Mouse (Mus musculus): ENCODE results near the gene Kctd4. TPM values are rescaled to one million over a fixed set of nuclear protein-coding genes. Genes with fewer than 3 reads are reported as not detected.

Kctd4 gene
- polyA plus RNA-seq, 1 experiment, result not detected

DNA sequence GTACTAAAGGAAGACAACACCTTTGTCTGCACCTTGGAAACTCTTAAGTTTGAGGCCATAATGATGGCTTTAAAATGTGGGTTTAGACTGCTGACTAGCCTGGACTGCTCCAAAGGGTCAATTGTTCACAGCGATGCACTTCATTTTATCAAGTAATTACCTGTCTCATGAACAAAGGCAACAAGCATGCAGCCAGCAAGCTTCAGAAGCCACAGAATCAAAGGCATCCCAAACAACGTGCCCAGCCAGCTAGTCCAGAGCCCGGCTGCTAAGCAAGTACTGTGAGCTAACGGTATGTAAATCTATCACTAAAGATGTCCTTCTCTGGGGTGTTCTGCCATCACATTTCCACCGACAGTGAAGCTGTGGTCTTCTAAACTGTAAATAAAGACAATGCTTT lies 8.4 kb downstream of the Kctd4 start:
- DNase-seq (ENCODE audit: low read depth in 1 of 2, low spot score in 2 of 2), result no peak
- no peaks in the 10 kb centered on the region for H3K27me3 ChIP-seq (ENCODE audit: control insufficient read depth, insufficient read depth, low read length)
- no peaks in the 10 kb centered on the region for H3K36me3 ChIP-seq (ENCODE audit: control insufficient read depth, insufficient read depth, low read length)
- H3K4me1 ChIP-seq (ENCODE audit: control insufficient read depth, insufficient read depth, insufficient read length), result no peaks in the 10 kb centered on the region
- TF ChIP-seq CTCF (IDR thresholded peaks at IDR 0.05; ENCODE audit: extremely low read depth, insufficient read depth, insufficient read length, insufficient replicate concordance) (no peak), POLR2A (IDR thresholded peaks at IDR 0.05; ENCODE audit: low read depth, low read length) (no peak)
- WGBS, result 94% methylated on average over 5 of the region's 5 CpGs
- H3K27ac ChIP-seq (ENCODE audit: insufficient read depth, low read length), result no peak overlapping the region
- no peak overlapping the region for H3K4me3 ChIP-seq (ENCODE audit: extremely low read depth, insufficient read depth, insufficient read length)

DNA sequence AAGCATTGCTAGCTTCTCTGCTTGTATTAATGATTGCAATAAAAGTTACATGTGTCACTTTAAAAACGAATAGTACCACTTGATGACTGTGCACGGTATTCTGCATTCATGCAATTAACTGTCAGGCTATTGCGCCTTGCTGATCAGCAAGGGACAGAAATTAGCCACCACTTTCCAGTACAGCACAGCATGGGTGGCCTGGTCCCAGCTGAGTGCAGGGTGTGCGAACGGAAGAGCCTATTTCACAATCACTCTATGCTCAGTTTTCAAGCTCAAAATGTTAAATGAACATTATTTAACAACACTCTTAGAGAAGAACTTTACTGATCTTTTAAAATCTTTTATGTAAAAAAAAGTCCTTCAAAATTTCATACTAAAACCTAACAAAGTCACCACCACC lies 9.2 kb downstream of the Kctd4 start:
- WGBS, result 85% methylated on average over 5 of the region's 5 CpGs
- Histone ChIP-seq H3K36me3 (ENCODE audit: control insufficient read depth, insufficient read depth, low read length) (no peaks in the 10 kb centered on the region), H3K27me3 (ENCODE audit: control insufficient read depth, insufficient read depth, low read length) (no peaks in the 10 kb centered on the region), H3K27ac (ENCODE audit: insufficient read depth, low read length) (no peak overlapping the region), H3K4me1 (ENCODE audit: control insufficient read depth, insufficient read depth, insufficient read length) (no peaks in the 10 kb centered on the region), H3K4me3 (ENCODE audit: extremely low read depth, insufficient read depth, insufficient read length) (no peak overlapping the region)
- no peak for DNase-seq (ENCODE audit: low read depth in 1 of 2, low spot score in 2 of 2)
- TF ChIP-seq CTCF (IDR thresholded peaks at IDR 0.05; ENCODE audit: extremely low read depth, insufficient read depth, insufficient read length, insufficient replicate concordance) (no peak), POLR2A (IDR thresholded peaks at IDR 0.05; ENCODE audit: low read depth, low read length) (no peak)

DNA sequence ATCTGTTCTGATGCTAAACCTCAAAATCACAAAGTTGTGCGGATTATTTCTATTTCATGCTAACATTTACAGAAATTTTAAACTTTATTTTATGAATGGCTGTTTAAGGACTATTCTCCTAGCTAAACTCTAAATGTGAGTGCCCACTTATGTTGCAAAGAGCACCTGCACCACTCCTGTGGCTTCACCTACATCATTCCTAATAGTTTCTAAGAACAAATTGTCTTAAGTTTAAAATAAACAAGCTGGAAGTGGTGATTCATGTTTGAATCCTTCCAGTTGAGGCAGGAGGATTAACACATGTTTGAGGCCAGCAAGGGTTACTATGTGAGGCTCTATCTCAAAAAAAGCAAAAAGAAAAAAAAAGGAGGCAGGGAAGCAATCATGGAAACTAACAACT lies 9.6 kb downstream of the Kctd4 start:
- H3K4me3 ChIP-seq (ENCODE audit: extremely low read depth, insufficient read depth, insufficient read length), result no peak overlapping the region
- H3K4me1 ChIP-seq (ENCODE audit: control insufficient read depth, insufficient read depth, insufficient read length), result no peaks in the 10 kb centered on the region
- no peak for DNase-seq (ENCODE audit: low read depth in 1 of 2, low spot score in 2 of 2)
- no peaks in the 10 kb centered on the region for H3K36me3 ChIP-seq (ENCODE audit: control insufficient read depth, insufficient read depth, low read length)
- WGBS, result 94% methylated on average over 1 of the region's 1 CpGs
- no peaks in the 10 kb centered on the region for H3K27me3 ChIP-seq (ENCODE audit: control insufficient read depth, insufficient read depth, low read length)
- H3K27ac ChIP-seq (ENCODE audit: insufficient read depth, low read length), result no peak overlapping the region
- TF ChIP-seq POLR2A (IDR thresholded peaks at IDR 0.05; ENCODE audit: low read depth, low read length), result no peak
- TF ChIP-seq CTCF (IDR thresholded peaks at IDR 0.05; ENCODE audit: extremely low read depth, insufficient read depth, insufficient read length, insufficient replicate concordance), result no peak

DNA sequence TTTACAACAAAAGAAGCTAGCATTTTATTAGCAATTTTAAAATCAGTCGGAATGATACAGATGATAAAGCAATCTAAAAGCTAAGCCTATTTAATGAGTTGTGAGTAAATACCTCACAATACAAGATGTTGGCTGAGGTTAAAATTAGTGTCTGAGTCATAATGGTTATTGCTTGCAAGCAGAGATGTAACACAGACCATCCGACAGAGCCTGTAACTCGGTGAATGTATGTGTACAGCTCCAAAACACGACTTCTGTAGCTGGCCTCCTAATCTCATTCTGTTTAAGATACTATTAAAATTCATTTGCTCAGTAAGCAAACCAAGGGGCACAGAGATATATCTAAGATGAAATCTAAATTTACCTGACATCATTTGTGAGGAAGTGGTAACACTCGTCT lies 12.5 kb downstream of the Kctd4 start:
- Histone ChIP-seq H3K27me3 (ENCODE audit: control insufficient read depth, insufficient read depth, low read length) (no peaks in the 10 kb centered on the region), H3K36me3 (ENCODE audit: control insufficient read depth, insufficient read depth, low read length) (no peaks in the 10 kb centered on the region), H3K27ac (ENCODE audit: insufficient read depth, low read length) (no peak overlapping the region), H3K4me3 (ENCODE audit: extremely low read depth, insufficient read depth, insufficient read length) (no peak overlapping the region), H3K4me1 (ENCODE audit: control insufficient read depth, insufficient read depth, insufficient read length) (no peaks in the 10 kb centered on the region)
- WGBS, result 68% methylated on average over 5 of the region's 5 CpGs
- no peak for DNase-seq (ENCODE audit: low read depth in 1 of 2, low spot score in 2 of 2)
- no peak for TF ChIP-seq POLR2A (IDR thresholded peaks at IDR 0.05; ENCODE audit: low read depth, low read length)
- TF ChIP-seq CTCF (IDR thresholded peaks at IDR 0.05; ENCODE audit: extremely low read depth, insufficient read depth, insufficient read length, insufficient replicate concordance), result no peak

DNA sequence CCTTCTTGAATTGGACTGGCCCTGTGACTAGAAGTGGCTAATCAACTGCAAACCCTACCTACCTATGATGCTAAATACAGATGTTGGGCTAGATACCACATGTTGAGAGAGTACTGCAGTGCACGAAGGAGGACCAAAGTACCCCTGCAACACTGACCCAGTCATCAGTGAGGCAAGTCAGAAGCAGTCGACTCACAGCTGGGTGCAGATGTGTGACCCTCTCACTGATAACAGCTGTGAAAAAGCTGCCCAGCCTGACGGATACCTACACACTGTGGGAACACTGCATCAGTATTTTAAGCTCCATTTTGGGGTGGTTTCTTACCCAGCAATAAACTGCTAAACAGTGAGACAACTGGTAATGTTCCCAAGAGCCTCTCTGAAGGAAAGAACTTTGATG lies 21.3 kb downstream of the Kctd4 start:
- 70% methylated on average over 3 of the region's 3 CpGs for WGBS
- H3K4me3 ChIP-seq (ENCODE audit: extremely low read depth, insufficient read depth, insufficient read length), result no peak overlapping the region

DNA sequence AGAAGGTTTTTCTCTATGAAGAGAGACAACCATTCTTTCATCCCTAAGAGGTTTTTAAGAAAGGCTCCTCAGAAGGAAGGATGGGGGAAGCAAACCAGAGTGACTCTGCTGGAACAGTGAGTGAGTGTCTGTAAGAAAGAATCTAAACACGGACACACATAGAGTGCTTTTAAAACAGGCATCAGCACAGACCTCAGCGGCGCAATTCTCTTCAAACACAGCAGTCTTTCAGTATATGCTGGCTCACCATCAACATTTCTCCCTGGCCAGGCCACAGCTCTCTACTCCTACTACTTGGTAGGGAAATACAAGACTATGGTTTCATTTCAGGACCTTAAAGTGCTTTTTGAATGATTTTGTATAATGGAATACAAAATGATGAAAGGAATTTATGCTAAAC lies 26.4 kb downstream of the Kctd4 start:
- H3K4me1 ChIP-seq (ENCODE audit: control insufficient read depth, insufficient read depth, insufficient read length), result no peaks in the 10 kb centered on the region
- no peak overlapping the region for H3K4me3 ChIP-seq (ENCODE audit: extremely low read depth, insufficient read depth, insufficient read length)
- TF ChIP-seq POLR2A (IDR thresholded peaks at IDR 0.05; ENCODE audit: low read depth, low read length) (no peak), CTCF (IDR thresholded peaks at IDR 0.05; ENCODE audit: extremely low read depth, insufficient read depth, insufficient read length, insufficient replicate concordance) (no peak)
- DNase-seq (ENCODE audit: low read depth in 1 of 2, low spot score in 2 of 2), result no peak
- H3K36me3 ChIP-seq (ENCODE audit: control insufficient read depth, insufficient read depth, low read length), result peaks cover 2% of the 10 kb centered on the region; the same call in 1 of the 2 replicates
- no peaks in the 10 kb centered on the region for H3K27me3 ChIP-seq (ENCODE audit: control insufficient read depth, insufficient read depth, low read length)
- H3K27ac ChIP-seq (ENCODE audit: insufficient read depth, low read length), result no peak overlapping the region
- WGBS, result 96% methylated on average over 3 of the region's 3 CpGs

More for the DNA sequence above, 21.3 kb downstream of the Kctd4 start:
- Histone ChIP-seq H3K4me1 (ENCODE audit: control insufficient read depth, insufficient read depth, insufficient read length) (no peaks in the 10 kb centered on the region), H3K27ac (ENCODE audit: insufficient read depth, low read length) (no peak overlapping the region), H3K27me3 (ENCODE audit: control insufficient read depth, insufficient read depth, low read length) (no peaks in the 10 kb centered on the region), H3K36me3 (ENCODE audit: control insufficient read depth, insufficient read depth, low read length) (no peaks in the 10 kb centered on the region)
- no peak for TF ChIP-seq POLR2A (IDR thresholded peaks at IDR 0.05; ENCODE audit: low read depth, low read length)
- TF ChIP-seq CTCF (IDR thresholded peaks at IDR 0.05; ENCODE audit: extremely low read depth, insufficient read depth, insufficient read length, insufficient replicate concordance), result no peak
- no peak for DNase-seq (ENCODE audit: low read depth in 1 of 2, low spot score in 2 of 2)

DNA sequence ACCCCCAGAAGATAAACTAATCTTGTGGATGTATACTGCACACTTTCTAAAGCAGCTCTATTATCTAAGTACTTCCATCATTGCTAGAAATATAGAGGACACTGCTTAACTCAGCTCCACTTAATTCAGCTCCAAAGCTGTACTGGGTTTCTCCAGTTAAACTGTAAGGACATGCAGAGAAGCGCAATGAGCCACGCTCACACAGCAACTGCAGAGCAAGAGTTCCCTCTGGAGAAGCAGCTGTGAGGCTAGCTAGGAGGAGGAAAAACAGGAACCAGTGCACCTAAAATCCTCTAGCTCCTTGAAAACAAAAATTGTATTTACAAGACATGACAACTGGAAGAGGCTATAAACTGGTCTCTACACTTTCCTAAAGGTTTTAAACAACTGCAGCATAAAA lies 29.1 kb downstream of the Kctd4 start:
- no peak for DNase-seq (ENCODE audit: low read depth in 1 of 2, low spot score in 2 of 2)

More for the DNA sequence above, 29.1 kb downstream of the Kctd4 start:
- Histone ChIP-seq H3K4me1 (ENCODE audit: control insufficient read depth, insufficient read depth, insufficient read length) (no peaks in the 10 kb centered on the region), H3K4me3 (ENCODE audit: extremely low read depth, insufficient read depth, insufficient read length) (no peak overlapping the region), H3K36me3 (ENCODE audit: control insufficient read depth, insufficient read depth, low read length) (peaks cover 3% of the 10 kb centered on the region), H3K27me3 (ENCODE audit: control insufficient read depth, insufficient read depth, low read length) (no peaks in the 10 kb centered on the region), H3K27ac (ENCODE audit: insufficient read depth, low read length) (no peak overlapping the region)
- no peak for TF ChIP-seq CTCF (IDR thresholded peaks at IDR 0.05; ENCODE audit: extremely low read depth, insufficient read depth, insufficient read length, insufficient replicate concordance)
- TF ChIP-seq POLR2A (IDR thresholded peaks at IDR 0.05; ENCODE audit: low read depth, low read length), result no peak
- WGBS, result 92% methylated on average over 2 of the region's 2 CpGs
